Comparison of ENCODE assay signal across 8 mouse cellular contexts in genomic region chr11:97799994-97800690, GRCm38 (mm10). TPM values are rescaled to one million over a fixed set of nuclear protein-coding genes. Genes with fewer than 3 reads are reported as not detected.
A peak's percentile ranks its signal among the peaks of the same experiment; 100 is the strongest.
DNase-seq lines count a peak whose midpoint lies in the region; ATAC-seq lines count a peak whose summit lies in the region.

No protein-coding gene starts in this region.

- peak overlapping the region; percentile 83 for H3K9ac ChIP-seq in forebrain, embryonic 11.5 days (ENCODE audit: low read length)
- H3K9ac ChIP-seq in limb, embryonic 11.5 days (ENCODE audit: low read length) = peak overlapping the region; percentile 91
- H3K9ac ChIP-seq in midbrain, embryonic 11.5 days (ENCODE audit: low read length) = peak overlapping the region; percentile 88

- WGBS in forebrain, embryonic 11.5 days = under 1% methylated on average over 23 of the region's 43 CpGs
- under 1% methylated on average over 20 of the region's 43 CpGs for WGBS in limb, embryonic 11.5 days
- under 1% methylated on average over 31 of the region's 43 CpGs for WGBS in midbrain, embryonic 11.5 days

- peaks cover 16% of the 10 kb centered on the region for H3K4me1 ChIP-seq in forebrain, embryonic 11.5 days (replicated peaks; ENCODE audit: control insufficient read depth, insufficient read depth, low read length)
- H3K4me1 ChIP-seq in limb, embryonic 11.5 days (ENCODE audit: control insufficient read depth, insufficient read depth, low read length) = peaks cover 31% of the 10 kb centered on the region
- peaks cover 21% of the 10 kb centered on the region for H3K4me1 ChIP-seq in midbrain, embryonic 11.5 days (ENCODE audit: control insufficient read depth, insufficient read depth, low read length)

- no peaks in the 10 kb centered on the region for H3K27me3 ChIP-seq in forebrain, embryonic 11.5 days (ENCODE audit: control insufficient read depth, insufficient read depth, low read length)
- no peaks in the 10 kb centered on the region for H3K27me3 ChIP-seq in limb, embryonic 11.5 days (ENCODE audit: control insufficient read depth, insufficient read depth, low read length)
- H3K27me3 ChIP-seq in midbrain, embryonic 11.5 days (ENCODE audit: control insufficient read depth, insufficient read depth, low read length) = no peaks in the 10 kb centered on the region
- H3K27me3 ChIP-seq in splenic B cell, adult 2 months (ENCODE audit: control insufficient read depth, insufficient read depth, low read length, poor library complexity, severe bottlenecking) = no peaks in the 10 kb centered on the region

- DNase-seq in frontal cortex, postnatal 14 days (ENCODE audit: low spot score in 2 of 2) = no peak
- DNase-seq in adrenal gland, postnatal 4 days (ENCODE audit: low spot score in 2 of 2) = peak; percentile 35 to 59
- peak; percentile 85 for DNase-seq in forebrain, embryonic 11.5 days (ENCODE audit: low spot score)
- DNase-seq in heart, postnatal 4 days = peak; percentile 81
- DNase-seq in limb, embryonic 11.5 days (ENCODE audit: low spot score) = peak; percentile 80
- DNase-seq in midbrain, embryonic 11.5 days (ENCODE audit: low spot score, missing footprints) = peak; percentile 97
- DNase-seq in splenic B cell, adult 2 months (ENCODE audit: low read depth, low spot score) = peak; percentile 57

- H3K9me3 ChIP-seq in forebrain, embryonic 11.5 days (ENCODE audit: control insufficient read depth, low read length) = no peaks in the 10 kb centered on the region
- no peaks in the 10 kb centered on the region for H3K9me3 ChIP-seq in limb, embryonic 11.5 days (ENCODE audit: control insufficient read depth, low read length)
- no peaks in the 10 kb centered on the region for H3K9me3 ChIP-seq in midbrain, embryonic 11.5 days (ENCODE audit: control insufficient read depth, low read length)

- peak; percentile 10 for ATAC-seq in frontal cortex, adult (ENCODE audit: low TSS enrichment)
- peak; percentile 76 for ATAC-seq in forebrain, embryonic 11.5 days (replicated peaks; ENCODE audit: low FRiP score)
- peak; percentile 49; the same call in 1 of the 2 replicates for ATAC-seq in limb, embryonic 11.5 days (ENCODE audit: insufficient number of reproducible peaks, low FRiP score, low TSS enrichment, low read depth)
- peak; percentile 78 for ATAC-seq in midbrain, embryonic 11.5 days (ENCODE audit: low FRiP score)

- H3K4me2 ChIP-seq in forebrain, embryonic 11.5 days (ENCODE audit: low read depth, low read length, severe bottlenecking) = peak overlapping the region; percentile 76
- H3K4me2 ChIP-seq in limb, embryonic 11.5 days (ENCODE audit: low read depth, severe bottlenecking) = peak overlapping the region; percentile 85
- peak overlapping the region; percentile 50 for H3K4me2 ChIP-seq in midbrain, embryonic 11.5 days

- peak overlapping the region; percentile 55 for H3K27ac ChIP-seq in forebrain, embryonic 11.5 days (ENCODE audit: low read depth, low read length)
- H3K27ac ChIP-seq in limb, embryonic 11.5 days (replicated peaks; ENCODE audit: low read depth, low read length) = peak overlapping the region; percentile 96
- peak overlapping the region; percentile 81 for H3K27ac ChIP-seq in midbrain, embryonic 11.5 days (ENCODE audit: low read depth, low read length)

- H3K4me3 ChIP-seq in forebrain, embryonic 11.5 days (ENCODE audit: low read depth, low read length) = peak overlapping the region; percentile 72
- H3K4me3 ChIP-seq in limb, embryonic 11.5 days (ENCODE audit: low read depth, low read length) = peak overlapping the region; percentile 95
- peak overlapping the region; percentile 82 for H3K4me3 ChIP-seq in midbrain, embryonic 11.5 days (ENCODE audit: low read depth, low read length)

- no peaks in the 10 kb centered on the region for H3K36me3 ChIP-seq in forebrain, embryonic 11.5 days (ENCODE audit: control insufficient read depth, insufficient read depth, low read length)
- no peaks in the 10 kb centered on the region for H3K36me3 ChIP-seq in limb, embryonic 11.5 days (ENCODE audit: control insufficient read depth, insufficient read depth, low read length)
- no peaks in the 10 kb centered on the region for H3K36me3 ChIP-seq in midbrain, embryonic 11.5 days (ENCODE audit: control insufficient read depth, insufficient read depth, low read length)
- H3K36me3 ChIP-seq in splenic B cell, adult 2 months (ENCODE audit: control insufficient read depth, insufficient read depth, low read length, poor library complexity, severe bottlenecking) = no peaks in the 10 kb centered on the region; the same call in 1 of the 2 replicates

RNA-seq across cellular contexts. Expression of gene Lasp1, which starts 1.3 kb away (rescaled TPM):
- total RNA-seq in adrenal gland, postnatal 4 days (2021) = 100 to 1,000 TPM; 184 to 192 TPM
- polyA plus RNA-seq in forebrain, embryonic 11.5 days (2014; fragmentation: Nextera tagmentation; extraction: Ambion mirVana) = 77.6 and 77.8 TPM in 2 replicates
- 10 to 100 TPM; 73.3 to 74.4 TPM for total RNA-seq in heart, postnatal 4 days (2021)
- polyA plus RNA-seq in limb, embryonic 11.5 days (2014; fragmentation: Nextera tagmentation; extraction: Ambion mirVana) = 79.9 and 80.5 TPM in 2 replicates
- polyA plus RNA-seq in midbrain, embryonic 11.5 days (2014; fragmentation: Nextera tagmentation; extraction: Ambion mirVana) = 52.6 and 59.2 TPM in 2 replicates

RNA-seq across cellular contexts. Expression of gene Rpl23, which starts 17.9 kb away (rescaled TPM):
- total RNA-seq in adrenal gland, postnatal 4 days (2021) = 1,000 to 10,000 TPM; 1,280 to 1,304 TPM
- polyA plus RNA-seq in forebrain, embryonic 11.5 days (2014; fragmentation: Nextera tagmentation; extraction: Ambion mirVana) = 400 and 454 TPM in 2 replicates
- 100 to 1,000 TPM; 738 to 764 TPM for total RNA-seq in heart, postnatal 4 days (2021)
- 576 and 600 TPM in 2 replicates for polyA plus RNA-seq in limb, embryonic 11.5 days (2014; fragmentation: Nextera tagmentation; extraction: Ambion mirVana)
- 441 and 443 TPM in 2 replicates for polyA plus RNA-seq in midbrain, embryonic 11.5 days (2014; fragmentation: Nextera tagmentation; extraction: Ambion mirVana)

RNA-seq across cellular contexts. Expression of gene 1700001P01Rik, which starts 24.4 kb away (rescaled TPM):
- under 1 TPM in 1 of 2 experiments, not detected in 1; 0.87 TPM for total RNA-seq in adrenal gland, postnatal 4 days (2021)
- 0.44 TPM in 1 of 2 replicates, not detected in the other for polyA plus RNA-seq in forebrain, embryonic 11.5 days (2014; fragmentation: Nextera tagmentation; extraction: Ambion mirVana)
- total RNA-seq in heart, postnatal 4 days (2021) = under 1 TPM in 1 of 2 experiments, not detected in 1; 0.45 TPM
- polyA plus RNA-seq in limb, embryonic 11.5 days (2014; fragmentation: Nextera tagmentation; extraction: Ambion mirVana) = not detected in 2 replicates
- 0.47 and 0.78 TPM in 2 replicates for polyA plus RNA-seq in midbrain, embryonic 11.5 days (2014; fragmentation: Nextera tagmentation; extraction: Ambion mirVana)

RNA-seq across cellular contexts. Expression of gene Cwc25, which starts 33.8 kb away (rescaled TPM):
- 10 to 100 TPM; 23.0 to 24.5 TPM for total RNA-seq in adrenal gland, postnatal 4 days (2021)
- polyA plus RNA-seq in forebrain, embryonic 11.5 days (2014; fragmentation: Nextera tagmentation; extraction: Ambion mirVana) = 16.3 and 19.5 TPM in 2 replicates
- 10 to 100 TPM; 10.8 to 11.7 TPM for total RNA-seq in heart, postnatal 4 days (2021)
- 15.4 and 18.3 TPM in 2 replicates for polyA plus RNA-seq in limb, embryonic 11.5 days (2014; fragmentation: Nextera tagmentation; extraction: Ambion mirVana)
- 12.6 and 15.0 TPM in 2 replicates for polyA plus RNA-seq in midbrain, embryonic 11.5 days (2014; fragmentation: Nextera tagmentation; extraction: Ambion mirVana)

RNA-seq across cellular contexts. Expression of gene B230217C12Rik, which starts 40.4 kb away (rescaled TPM):
- 1 to 10 TPM; 6.6 to 6.7 TPM for total RNA-seq in adrenal gland, postnatal 4 days (2021)
- 13.3 and 17.7 TPM in 2 replicates for polyA plus RNA-seq in forebrain, embryonic 11.5 days (2014; fragmentation: Nextera tagmentation; extraction: Ambion mirVana)
- under 1 TPM; 0.77 to 0.79 TPM for total RNA-seq in heart, postnatal 4 days (2021)
- polyA plus RNA-seq in limb, embryonic 11.5 days (2014; fragmentation: Nextera tagmentation; extraction: Ambion mirVana) = 15.9 and 17.4 TPM in 2 replicates
- polyA plus RNA-seq in midbrain, embryonic 11.5 days (2014; fragmentation: Nextera tagmentation; extraction: Ambion mirVana) = 14.7 and 17.3 TPM in 2 replicates

Comparison
In these comparisons a context has a peak if more than half of its experiments do, and no peak if none do; other contexts are left out.
1. ATAC-seq: peak in every context shown above with its lines; median percentile 78 in midbrain, embryonic 11.5 days; 76 in forebrain, embryonic 11.5 days; 49 in limb, embryonic 11.5 days; 10 in frontal cortex, adult.
2. DNase-seq: peak in adrenal gland, postnatal 4 days (2 of 2), forebrain, embryonic 11.5 days (single experiment), heart, postnatal 4 days (single experiment), limb, embryonic 11.5 days (single experiment), midbrain, embryonic 11.5 days (single experiment) and splenic B cell, adult 2 months (single experiment); none in frontal cortex, postnatal 14 days (0 of 2).
3. Peak in every context shown above with its lines, with median percentiles within 50 percentile points of each other: H3K27ac ChIP-seq, H3K4me2 ChIP-seq, H3K4me3 ChIP-seq and H3K9ac ChIP-seq.